Mouse (Mus musculus) spleen, embryonic (tissue): Measurements from ENCODE around the gene Hadhb.
"Not testable (repeated sequence)": the region's sequence is repeated elsewhere in the genome, so short reads cannot be mapped to it uniquely, and the experiment has no call there.

Source experiments
- CTCF ChIA-PET: fragments of 350-600 bp; sonication (Branson Sonifier 250); formaldehyde crosslinking; loops from one replicate; lab custom pipeline; 2022; lab: Charles Lee

The Hadhb gene

DNA sequence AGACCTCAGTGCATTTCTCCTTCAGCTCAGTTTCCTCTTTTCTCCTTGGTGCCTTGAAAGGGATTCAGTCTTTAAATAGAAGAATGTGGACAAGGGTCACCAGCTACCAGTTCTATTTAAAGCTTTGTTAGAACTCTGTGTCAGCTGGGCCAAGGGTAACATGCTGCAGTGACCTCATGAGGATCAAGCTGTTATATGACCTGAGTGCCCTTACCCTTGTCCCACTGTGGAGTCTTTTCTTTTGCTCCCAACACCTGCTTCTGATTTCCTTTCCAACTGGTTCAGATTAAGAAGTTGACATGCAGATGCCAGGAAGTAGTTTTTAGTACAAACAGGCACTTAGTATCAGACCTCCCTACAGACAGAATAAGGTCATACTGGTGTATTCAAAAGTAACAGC is 17.1 kb downstream of the Hadhb start:
- CTCF ChIA-PET: no interaction called here

DNA sequence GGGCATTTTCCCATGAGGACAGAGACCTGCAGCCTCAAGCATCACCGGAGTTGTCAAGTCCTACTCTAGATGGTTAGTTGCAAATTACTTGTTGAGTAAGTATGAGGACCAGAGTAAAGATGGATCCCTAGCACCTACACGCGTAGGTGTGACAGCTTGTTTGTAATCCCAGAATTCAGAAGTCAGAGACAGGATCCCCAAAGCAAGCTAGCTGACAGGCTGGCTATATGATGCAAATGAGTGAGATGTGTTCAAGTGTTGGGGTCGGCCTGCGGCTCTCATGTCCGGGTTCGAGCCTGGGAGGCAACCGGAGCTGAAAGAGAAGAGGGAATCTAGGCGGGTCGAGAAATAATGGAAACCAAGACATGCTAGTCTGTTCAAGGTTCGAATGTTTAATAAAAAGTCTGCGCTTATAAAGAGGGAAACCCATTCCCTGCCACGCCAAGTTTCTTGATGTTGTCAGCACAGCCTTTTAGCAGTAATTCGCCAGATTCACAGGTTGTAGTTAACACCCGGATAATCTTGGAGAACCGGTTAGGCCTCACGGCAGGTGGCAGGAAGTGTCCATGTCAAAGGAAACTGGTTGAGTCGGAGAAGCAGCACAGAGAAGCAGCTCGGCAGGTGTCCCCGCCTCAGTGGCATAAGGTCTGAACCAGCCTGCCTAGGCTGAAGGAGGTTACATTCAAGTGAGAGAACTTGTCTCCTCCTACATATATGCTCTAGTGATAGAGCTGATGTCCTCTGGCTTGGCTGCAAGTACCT is 18.1 kb downstream of the Hadhb start:
- CTCF ChIA-PET: no interaction called here

DNA sequence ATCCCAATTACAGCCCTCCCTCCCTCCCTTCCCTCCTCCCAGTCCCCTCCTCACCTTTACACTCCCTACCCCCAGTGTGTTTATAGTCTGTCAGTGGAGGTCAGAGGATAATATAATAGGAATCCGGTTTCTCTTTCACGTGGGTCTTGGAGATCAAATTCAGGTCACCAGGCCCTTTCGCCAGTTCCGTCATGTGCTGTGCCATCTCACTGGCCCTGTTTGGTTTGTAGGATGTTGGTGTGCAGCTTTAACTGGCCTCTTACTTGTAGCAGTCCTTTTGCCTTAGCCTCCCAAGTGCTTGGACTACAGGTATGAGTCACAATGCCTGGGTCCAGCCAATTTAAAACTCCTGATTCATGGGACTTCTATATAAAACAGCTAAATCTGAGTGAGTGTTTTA is 20.8 kb downstream of the Hadhb start:
- CTCF ChIA-PET: no interaction called here

- CTCF ChIA-PET: no interaction called here
Observed at GRCm38 (mm10) chr5:30187687-30188485, 32.8 kb downstream of the Hadhb start.

DNA sequence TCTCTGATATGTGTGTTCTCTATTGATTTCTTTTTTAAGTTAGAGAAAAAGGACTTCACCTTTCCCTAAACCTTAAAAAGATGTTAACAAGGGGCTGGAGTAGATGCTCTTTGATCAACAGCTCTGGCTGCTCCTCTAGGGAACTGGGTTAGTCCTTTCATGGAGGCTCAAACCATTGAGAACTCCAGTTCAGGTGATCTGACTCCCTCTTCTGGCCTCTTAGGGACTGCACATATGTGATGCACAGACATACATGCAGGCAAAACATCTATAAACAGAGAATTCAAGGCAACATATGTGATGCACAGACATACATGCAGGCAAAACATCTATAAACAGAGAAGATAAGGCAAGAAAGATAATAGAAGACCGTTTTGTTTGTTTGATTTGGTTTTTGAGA is 37.4 kb downstream of the Hadhb start:
- CTCF ChIA-PET: no interaction called here

- CTCF ChIA-PET: no interaction called here
Observed at GRCm38 (mm10) chr5:30195340-30195739, 40.3 kb downstream of the Hadhb start.

GRCm38 (mm10) chr5:30198257-30198656 is 43.2 kb downstream of the Hadhb start:
- CTCF ChIA-PET: no interaction called here

DNA sequence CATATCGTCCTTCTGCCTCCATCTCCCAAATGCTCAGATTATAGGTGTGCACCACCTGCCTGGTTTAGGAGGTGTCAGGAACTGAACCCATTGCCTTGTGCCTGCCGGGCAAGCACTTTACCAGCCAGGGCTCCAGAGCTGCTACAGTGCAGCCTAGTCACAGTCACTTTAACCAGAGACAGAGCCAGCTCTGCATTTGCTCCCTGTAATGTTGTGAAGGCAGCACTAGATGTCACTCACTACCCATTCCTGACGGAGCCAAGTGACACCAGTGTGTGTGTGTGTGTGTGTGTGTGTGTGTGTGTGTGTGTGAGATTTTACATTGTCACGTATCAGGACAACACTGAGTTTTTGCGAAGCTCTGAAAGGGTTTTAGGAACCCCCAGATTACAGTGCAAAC is 46.5 kb downstream of the Hadhb start:
- CTCF ChIA-PET: no interaction called here

GRCm38 (mm10) chr5:30202221-30202620 is 47.2 kb downstream of the Hadhb start:
- CTCF ChIA-PET: no interaction called here

GRCm38 (mm10) chr5:30203216-30203885 is 48.3 kb downstream of the Hadhb start:
- CTCF ChIA-PET: no interaction called here

- CTCF ChIA-PET: no interaction called here
Observed at GRCm38 (mm10) chr5:30204441-30204840, 49.4 kb downstream of the Hadhb start.

DNA sequence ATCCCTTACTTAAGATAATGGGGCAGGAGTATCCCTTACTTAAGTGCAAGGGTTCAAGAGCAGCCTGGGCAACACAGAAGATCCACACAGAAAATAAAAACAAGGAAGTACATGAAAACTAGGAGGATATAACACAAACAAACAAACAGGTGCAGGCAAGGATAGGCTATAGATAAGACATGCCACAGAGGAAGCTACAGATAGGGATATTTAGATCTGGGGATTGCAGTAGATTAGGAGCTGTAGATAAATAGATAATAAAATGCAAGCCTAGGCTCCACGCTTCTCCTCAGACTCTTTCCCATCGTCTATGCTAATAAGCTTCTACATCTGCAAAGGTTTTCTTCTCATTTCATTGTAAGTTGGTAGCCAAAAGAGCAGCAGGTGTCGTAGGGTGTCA is 50.0 kb downstream of the Hadhb start:
- CTCF ChIA-PET: interaction anchor here (0.6 kb wide), 1 partner anchor 137 kb away, joined by 15 read pairs; no protein-coding TSS in a partner anchor

DNA sequence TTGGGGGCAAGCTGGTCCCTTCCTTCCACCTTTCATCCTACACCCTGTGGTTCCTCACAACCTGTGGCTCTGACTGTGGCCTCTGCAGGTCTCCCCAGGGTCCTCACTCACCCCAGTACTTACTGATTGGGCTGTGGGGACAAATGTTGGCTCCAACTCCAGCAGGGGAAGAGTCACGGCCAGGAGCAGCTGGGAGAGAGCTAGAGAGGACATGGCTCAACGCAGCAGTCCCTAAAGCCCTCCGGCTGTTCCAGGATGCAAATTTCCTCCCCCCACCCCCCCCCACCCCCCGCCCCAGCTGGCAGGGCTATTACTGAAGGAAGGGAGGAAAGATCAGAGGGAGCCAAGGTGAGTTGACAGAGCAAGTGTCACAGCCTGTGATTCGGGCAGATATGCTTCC is 50.4 kb downstream of the Hadhb start, which contains the start of gene Adgrf3:
Adgrf3 (minus strand) TSS at position 230 of the 400 bp plus-strand sequence.
- CTCF ChIA-PET: interaction anchor here (0.6 kb wide), 1 partner anchor 137 kb away, joined by 15 read pairs; no protein-coding TSS in a partner anchor

DNA sequence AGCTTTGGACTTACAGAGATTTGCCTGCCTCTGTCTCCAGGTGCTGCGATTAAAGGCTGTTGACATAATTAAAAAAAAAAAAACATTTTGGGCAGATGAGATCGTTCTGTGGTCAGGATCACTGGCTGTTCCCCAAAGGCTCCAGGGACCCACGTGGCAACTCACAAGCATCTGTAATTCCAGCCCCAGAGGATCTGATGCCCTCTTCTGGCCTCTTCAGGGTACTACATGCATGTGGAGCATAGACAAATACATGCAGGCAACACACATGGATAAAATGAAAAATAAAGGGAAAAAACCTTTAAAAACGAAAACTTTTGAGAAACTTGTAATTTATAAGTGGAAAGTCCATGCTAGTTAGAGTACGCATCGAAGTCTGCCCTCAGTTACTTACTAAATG is 52.2 kb downstream of the Hadhb start:
- CTCF ChIA-PET: no interaction called here

GRCm38 (mm10) chr5:30210758-30211157 is 55.7 kb downstream of the Hadhb start:
- CTCF ChIA-PET: not testable (repeated sequence)

GRCm38 (mm10) chr5:30214889-30215288 is 59.8 kb downstream of the Hadhb start:
- CTCF ChIA-PET: no interaction called here

DNA sequence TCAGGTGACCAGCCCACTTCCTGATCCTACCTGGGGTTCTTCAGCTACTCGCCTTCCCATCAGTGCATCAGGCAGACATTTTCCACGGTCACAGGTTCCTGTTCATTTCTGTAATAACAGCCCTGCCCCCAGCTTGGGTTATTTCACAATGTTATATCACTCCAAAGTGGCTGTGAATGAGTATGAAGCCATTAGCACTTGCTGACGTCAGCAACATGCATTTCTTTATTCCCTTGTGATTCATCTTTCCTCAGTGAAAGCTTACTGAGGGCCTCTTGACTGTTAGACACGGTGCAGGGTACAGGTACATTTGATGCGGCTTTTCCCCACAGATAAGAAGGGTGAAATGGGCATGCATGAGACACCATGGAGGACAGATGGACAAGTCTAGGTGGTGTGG is 60.9 kb downstream of the Hadhb start:
- CTCF ChIA-PET: interaction anchor here (0.6 kb wide), 1 partner anchor 129 kb away, joined by 8 read pairs; no protein-coding TSS in a partner anchor

DNA sequence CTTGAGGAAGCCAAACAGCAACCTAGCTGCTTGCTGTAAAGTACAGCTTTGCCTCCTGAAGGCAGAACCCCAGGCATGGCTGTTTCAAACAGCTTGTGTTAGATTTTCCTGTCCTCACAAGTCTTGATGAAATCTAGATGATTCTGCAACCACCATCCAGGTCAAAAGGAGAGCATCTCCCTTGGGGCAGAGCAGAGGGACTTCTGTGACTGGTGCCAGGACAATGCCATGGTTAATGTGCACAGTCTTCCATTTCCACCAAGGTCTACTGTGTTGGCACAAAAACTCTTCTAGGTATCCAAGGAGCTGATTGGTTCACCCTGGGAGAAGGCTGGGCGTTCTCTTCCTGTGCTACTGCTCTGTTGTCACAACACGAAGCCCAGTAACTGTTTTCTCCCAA is 64.7 kb downstream of the Hadhb start:
- CTCF ChIA-PET: no interaction called here

GRCm38 (mm10) chr5:30220666-30221065 is 65.6 kb downstream of the Hadhb start:
- CTCF ChIA-PET: no interaction called here

- CTCF ChIA-PET: no interaction called here
Observed at GRCm38 (mm10) chr5:30222681-30223080, 67.6 kb downstream of the Hadhb start.

DNA sequence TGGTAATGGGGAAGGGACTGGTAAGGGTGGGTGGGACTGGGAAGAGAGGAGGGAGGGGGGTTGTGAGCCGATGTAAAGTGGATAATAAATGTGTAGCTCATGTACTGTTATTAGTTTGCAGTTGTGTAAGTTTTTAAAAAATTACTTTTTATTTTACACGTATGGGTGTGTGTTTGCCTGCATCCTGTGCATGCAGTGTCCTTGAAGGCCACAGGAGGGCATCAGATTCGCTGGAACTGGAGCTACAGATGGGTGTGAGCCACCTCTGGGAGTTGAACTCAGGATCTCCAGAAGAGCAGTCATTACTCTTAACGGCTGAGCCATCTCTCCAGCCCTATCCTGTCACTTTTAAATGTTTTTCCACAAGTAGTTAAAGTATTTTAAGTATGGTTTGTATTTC is 75.9 kb downstream of the Hadhb start:
- CTCF ChIA-PET: interaction anchor here (0.7 kb wide), 1 partner anchor 17 kb away, joined by 22 read pairs; no protein-coding TSS in a partner anchor

- CTCF ChIA-PET: no interaction called here
Observed at GRCm38 (mm10) chr5:30231891-30232270, 76.8 kb downstream of the Hadhb start.
